Mouse (Mus musculus) thymus, adult 2 months (tissue): ENCODE data around the gene Hnrnpk.

Experiments used
- CTCF ChIP-seq: fragments of 200-500 bp; IDR thresholded peaks from 2 replicates; pipeline ENCODE4 v1.5.1; 2012; ENCODE audit warnings: mild to moderate bottlenecking, control low read depth, low read length, moderate library complexity, borderline replicate concordance; ENCODE audit not compliant: control insufficient read depth, poor library complexity, insufficient read depth; ENCODE audit errors: extremely low read depth
- POLR2A ChIP-seq: fragments of 200-500 bp; IDR thresholded peaks from 2 replicates; pipeline ENCODE4 v1.6.1; 2012; ENCODE audit warnings: mild to moderate bottlenecking, low read length, control low read depth, moderate library complexity; ENCODE audit not compliant: control insufficient read depth, poor library complexity, insufficient read depth; ENCODE audit errors: extremely low read depth

DNA sequence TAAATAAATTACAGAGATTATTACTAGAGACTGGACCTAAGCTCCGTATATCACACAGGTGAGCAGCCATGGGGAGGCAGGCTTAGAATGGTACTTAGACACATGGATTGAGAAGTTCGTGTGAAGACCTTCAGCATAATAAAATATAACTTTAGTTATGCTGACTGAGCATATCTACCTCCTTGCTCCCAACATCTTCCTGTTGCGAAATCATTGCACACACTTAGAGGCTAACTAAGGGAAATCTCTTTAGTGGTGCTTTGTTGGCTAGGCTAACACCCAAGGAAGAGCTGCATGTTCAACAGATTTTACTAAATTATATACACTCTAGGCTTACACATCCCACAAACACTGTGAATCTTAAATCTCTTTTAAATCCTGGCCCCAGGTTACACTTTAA lies 36.8 kb downstream of the Hnrnpk start:
- TF ChIP-seq CTCF = no peak
- no peak for TF ChIP-seq POLR2A
